Mouse (Mus musculus): Measurements from ENCODE around the gene Afmid. TPM values are rescaled to one million over a fixed set of nuclear protein-coding genes. Genes with fewer than 3 reads are reported as not detected.

The Afmid gene
- polyA plus RNA-seq, 1 experiment = 17.7 TPM

DNA sequence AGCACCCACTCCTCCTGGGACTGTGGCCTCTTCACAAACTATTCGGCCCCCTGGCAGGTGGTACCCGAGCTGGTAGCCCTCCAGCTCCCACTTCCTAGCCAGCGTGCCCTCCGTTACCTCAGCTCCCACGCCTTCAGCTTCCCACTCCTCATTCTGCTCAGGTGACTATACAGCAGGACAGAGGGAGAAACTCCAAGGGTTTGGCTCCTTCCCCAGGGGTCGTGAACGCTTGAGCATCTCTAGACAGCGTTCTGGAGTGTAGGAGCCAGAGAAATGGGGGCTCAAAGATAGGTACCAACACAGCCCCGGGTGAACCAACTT lies 34.3 kb upstream of the Afmid start:
- no peaks in the 10 kb centered on the region for H3K27me3 ChIP-seq (ENCODE audit: control insufficient read depth, insufficient read depth, low read length)
- peaks cover 36% of the 10 kb centered on the region for H3K36me3 ChIP-seq (ENCODE audit: control insufficient read depth, insufficient read depth, low read length)
- WGBS = 94% methylated on average over 9 of the region's 9 CpGs
- H3K27ac ChIP-seq (ENCODE audit: control insufficient read depth, insufficient read depth, low read length) = no peak overlapping the region
- H3K4me1 ChIP-seq (replicated peaks; ENCODE audit: control insufficient read depth, insufficient read depth, low read length) = peaks cover 41% of the 10 kb centered on the region
- DNase-seq = no peak
- TF ChIP-seq CTCF (IDR thresholded peaks at IDR 0.05; ENCODE audit: borderline replicate concordance, control insufficient read depth, extremely low read depth, insufficient read depth, low read length, poor library complexity) (no peak), POLR2A (IDR thresholded peaks at IDR 0.05; ENCODE audit: control insufficient read depth, extremely low read depth, insufficient read depth, low read length, poor library complexity) (no peak)
- no peak overlapping the region for H3K4me3 ChIP-seq (ENCODE audit: control insufficient read depth, insufficient read depth, low read length)

DNA sequence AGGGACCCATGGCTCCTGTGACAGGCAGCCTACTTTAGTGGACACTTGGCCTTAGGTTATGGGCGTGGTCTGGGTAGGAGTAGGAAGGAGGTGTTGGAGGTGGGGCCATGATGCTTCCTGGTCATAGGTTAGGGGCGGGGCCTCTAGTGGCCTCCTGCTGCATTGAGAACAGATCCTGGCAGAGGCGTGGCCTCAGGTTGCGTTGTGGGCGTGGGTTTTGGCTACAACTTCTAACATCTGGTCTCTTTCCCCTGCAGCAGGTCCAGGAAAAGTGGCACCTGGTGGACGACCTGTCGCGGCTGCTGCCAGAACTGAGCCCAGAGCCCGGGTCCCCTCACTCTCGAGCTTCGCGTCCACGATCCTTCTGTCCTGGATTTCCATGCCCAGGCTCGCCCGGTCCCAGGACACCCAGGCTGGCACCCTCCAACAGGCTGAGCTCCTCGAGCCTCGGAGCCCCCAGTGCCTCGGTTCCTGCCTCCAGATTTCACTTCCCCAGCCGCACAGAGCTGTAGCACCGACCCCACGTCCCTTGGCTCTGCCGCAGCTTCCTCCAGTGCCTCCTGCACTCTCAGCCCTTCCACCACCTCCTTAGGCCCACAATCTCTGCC lies 33.3 kb upstream of the Afmid start:
- Histone ChIP-seq H3K27me3 (ENCODE audit: control insufficient read depth, insufficient read depth, low read length) (no peaks in the 10 kb centered on the region), H3K4me1 (replicated peaks; ENCODE audit: control insufficient read depth, insufficient read depth, low read length) (peaks cover 47% of the 10 kb centered on the region), H3K27ac (ENCODE audit: control insufficient read depth, insufficient read depth, low read length) (no peak overlapping the region), H3K4me3 (ENCODE audit: control insufficient read depth, insufficient read depth, low read length) (no peak overlapping the region), H3K36me3 (ENCODE audit: control insufficient read depth, insufficient read depth, low read length) (peaks cover 26% of the 10 kb centered on the region)
- TF ChIP-seq POLR2A (IDR thresholded peaks at IDR 0.05; ENCODE audit: control insufficient read depth, extremely low read depth, insufficient read depth, low read length, poor library complexity) = no peak
- TF ChIP-seq CTCF (IDR thresholded peaks at IDR 0.05; ENCODE audit: borderline replicate concordance, control insufficient read depth, extremely low read depth, insufficient read depth, low read length, poor library complexity) = no peak
- WGBS = 14% methylated on average over 22 of the region's 22 CpGs
- peak; percentile 51 for DNase-seq

DNA sequence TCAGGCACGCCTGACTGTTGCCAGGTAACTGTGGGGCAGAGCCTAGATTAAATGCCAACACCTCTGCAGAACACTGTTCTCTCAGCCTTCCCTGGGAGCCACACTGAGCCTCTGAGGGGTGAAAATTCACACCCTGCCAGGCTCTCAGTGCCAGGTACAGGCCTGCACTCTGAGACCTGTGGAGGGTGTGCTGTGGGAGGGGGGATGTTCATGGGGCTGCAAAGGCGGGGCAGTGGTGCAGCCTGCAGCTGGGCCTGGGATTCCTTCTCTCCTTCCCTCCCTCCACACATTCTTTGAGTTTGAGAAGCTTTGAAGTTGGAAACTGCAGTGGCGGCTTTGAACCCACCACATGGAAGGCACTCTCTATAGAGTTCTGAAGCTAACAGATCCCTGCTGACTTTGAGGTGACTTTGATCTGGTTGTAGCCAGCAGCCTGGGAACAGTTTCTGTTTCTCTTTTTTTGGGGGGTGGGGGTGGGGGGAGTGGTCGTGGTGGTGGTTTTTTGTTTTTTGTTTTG lies 31.6 kb upstream of the Afmid start:
- 15% methylated on average over 4 of the region's 4 CpGs for WGBS
- Histone ChIP-seq H3K4me3 (ENCODE audit: control insufficient read depth, insufficient read depth, low read length) (no peak overlapping the region), H3K4me1 (replicated peaks; ENCODE audit: control insufficient read depth, insufficient read depth, low read length) (peaks cover 63% of the 10 kb centered on the region), H3K27ac (ENCODE audit: control insufficient read depth, insufficient read depth, low read length) (no peak overlapping the region), H3K27me3 (ENCODE audit: control insufficient read depth, insufficient read depth, low read length) (no peaks in the 10 kb centered on the region), H3K36me3 (ENCODE audit: control insufficient read depth, insufficient read depth, low read length) (peaks cover 15% of the 10 kb centered on the region; the same call in 1 of the 2 replicates)
- TF ChIP-seq CTCF (IDR thresholded peaks at IDR 0.05; ENCODE audit: borderline replicate concordance, control insufficient read depth, extremely low read depth, insufficient read depth, low read length, poor library complexity) = no peak
- no peak for TF ChIP-seq POLR2A (IDR thresholded peaks at IDR 0.05; ENCODE audit: control insufficient read depth, extremely low read depth, insufficient read depth, low read length, poor library complexity)
- DNase-seq = peak; percentile 33

DNA sequence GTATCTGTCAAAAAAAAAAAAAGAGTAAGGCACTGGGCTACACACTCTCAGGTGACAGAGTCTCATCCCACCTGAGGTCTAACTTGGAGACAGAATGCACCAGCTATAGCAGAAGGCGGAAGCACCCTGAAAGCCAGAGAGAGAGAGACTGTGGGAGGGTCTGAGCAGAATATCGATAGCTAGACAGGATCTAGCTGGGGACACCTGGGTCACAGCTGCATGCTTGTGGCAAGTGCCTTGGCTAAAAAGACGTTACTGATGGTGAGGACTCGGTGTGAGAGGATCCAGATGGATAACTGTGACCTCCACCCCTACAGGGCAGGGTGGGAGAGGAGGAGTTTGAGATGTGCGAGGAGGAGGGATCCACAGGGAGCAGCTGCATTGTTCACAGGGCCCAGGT lies 28.8 kb upstream of the Afmid start:
- no peak overlapping the region for H3K27ac ChIP-seq (ENCODE audit: control insufficient read depth, insufficient read depth, low read length)
- peaks cover 51% of the 10 kb centered on the region for H3K4me1 ChIP-seq (replicated peaks; ENCODE audit: control insufficient read depth, insufficient read depth, low read length)
- H3K36me3 ChIP-seq (ENCODE audit: control insufficient read depth, insufficient read depth, low read length) = peaks cover 5% of the 10 kb centered on the region; the same call in 1 of the 2 replicates
- no peaks in the 10 kb centered on the region for H3K27me3 ChIP-seq (ENCODE audit: control insufficient read depth, insufficient read depth, low read length)
- H3K4me3 ChIP-seq (ENCODE audit: control insufficient read depth, insufficient read depth, low read length) = no peak overlapping the region
- 13% methylated on average over 5 of the region's 5 CpGs for WGBS
- TF ChIP-seq CTCF (IDR thresholded peaks at IDR 0.05; ENCODE audit: borderline replicate concordance, control insufficient read depth, extremely low read depth, insufficient read depth, low read length, poor library complexity) (no peak), POLR2A (IDR thresholded peaks at IDR 0.05; ENCODE audit: control insufficient read depth, extremely low read depth, insufficient read depth, low read length, poor library complexity) (no peak)
- no peak for DNase-seq

DNA sequence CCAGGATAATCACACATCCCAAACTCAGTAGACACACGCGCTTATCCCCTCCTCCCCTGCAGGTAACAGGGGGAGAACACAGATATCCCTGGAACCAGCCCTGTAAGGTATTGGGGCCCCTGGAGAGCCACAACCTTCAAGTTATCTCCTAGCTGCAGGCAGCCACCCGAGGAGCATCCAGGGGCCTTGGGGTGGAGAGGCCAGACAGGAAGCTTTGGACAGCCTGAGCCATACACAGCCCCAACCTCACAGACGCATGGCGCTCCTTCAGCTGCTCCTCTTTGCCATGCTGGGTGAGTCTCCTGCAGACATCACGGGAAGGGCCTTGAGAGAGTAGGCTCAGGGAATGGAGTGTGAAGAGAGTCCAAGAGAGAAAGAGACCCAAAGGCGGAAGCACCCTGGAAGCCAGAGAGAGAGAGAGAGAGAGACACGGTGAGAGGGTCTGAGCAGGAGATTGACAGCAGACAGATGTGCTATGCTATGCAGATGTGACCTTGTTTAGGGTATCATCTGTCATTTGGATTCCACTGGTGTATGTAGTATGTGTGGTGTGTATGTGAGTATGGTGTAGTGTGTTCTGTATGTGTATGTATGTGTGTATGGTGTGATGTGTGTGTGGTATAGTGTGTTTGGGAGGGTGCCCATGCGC lies 28.1 kb upstream of the Afmid start, which contains the start of gene 6030468B19Rik:
TSS of gene 6030468B19Rik (plus strand) at position 150 of the 649 bp plus-strand sequence.
- 51% methylated on average over 9 of the region's 9 CpGs for WGBS
- Histone ChIP-seq H3K4me1 (replicated peaks; ENCODE audit: control insufficient read depth, insufficient read depth, low read length) (peaks cover 44% of the 10 kb centered on the region), H3K36me3 (ENCODE audit: control insufficient read depth, insufficient read depth, low read length) (peaks cover 1% of the 10 kb centered on the region; the same call in 1 of the 2 replicates), H3K27ac (ENCODE audit: control insufficient read depth, insufficient read depth, low read length) (no peak within 1 kb of the TSS; the same call in 1 of the 2 replicates), H3K4me3 (ENCODE audit: control insufficient read depth, insufficient read depth, low read length) (no peak within 1 kb of the TSS), H3K27me3 (ENCODE audit: control insufficient read depth, insufficient read depth, low read length) (no peaks in the 10 kb centered on the region)
- no peak for DNase-seq
- TF ChIP-seq CTCF (IDR thresholded peaks at IDR 0.05; ENCODE audit: borderline replicate concordance, control insufficient read depth, extremely low read depth, insufficient read depth, low read length, poor library complexity) (no peak), POLR2A (IDR thresholded peaks at IDR 0.05; ENCODE audit: control insufficient read depth, extremely low read depth, insufficient read depth, low read length, poor library complexity) (no peak)

DNA sequence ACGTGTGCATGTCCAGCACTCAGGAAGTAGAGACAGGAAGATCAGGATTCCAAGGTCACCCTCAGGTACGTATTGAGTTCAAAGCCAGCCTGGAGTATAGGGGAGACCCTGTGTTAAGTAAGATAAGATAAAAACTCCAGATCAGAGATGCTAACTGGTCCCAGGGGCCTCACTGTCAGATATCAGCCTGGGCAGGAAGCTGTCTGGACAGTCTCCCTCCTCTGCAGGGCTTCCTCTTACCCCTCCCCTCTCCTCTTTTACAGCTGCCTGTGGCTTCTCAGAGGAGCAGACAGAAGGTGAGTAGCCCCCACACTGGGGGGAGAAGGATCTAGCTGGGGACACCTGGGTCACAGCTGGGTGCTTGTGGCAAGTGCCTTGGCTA lies 27.6 kb upstream of the Afmid start:
- no peak overlapping the region for H3K4me3 ChIP-seq (ENCODE audit: control insufficient read depth, insufficient read depth, low read length)
- TF ChIP-seq POLR2A (IDR thresholded peaks at IDR 0.05; ENCODE audit: control insufficient read depth, extremely low read depth, insufficient read depth, low read length, poor library complexity) = no peak
- TF ChIP-seq CTCF (IDR thresholded peaks at IDR 0.05; ENCODE audit: borderline replicate concordance, control insufficient read depth, extremely low read depth, insufficient read depth, low read length, poor library complexity) = no peak
- 2% methylated on average over 2 of the region's 2 CpGs for WGBS
- DNase-seq = peak; percentile 43
- H3K36me3 ChIP-seq (ENCODE audit: control insufficient read depth, insufficient read depth, low read length) = no peaks in the 10 kb centered on the region
- H3K27ac ChIP-seq (ENCODE audit: control insufficient read depth, insufficient read depth, low read length) = no peak overlapping the region
- peaks cover 42% of the 10 kb centered on the region for H3K4me1 ChIP-seq (replicated peaks; ENCODE audit: control insufficient read depth, insufficient read depth, low read length)
- no peaks in the 10 kb centered on the region for H3K27me3 ChIP-seq (ENCODE audit: control insufficient read depth, insufficient read depth, low read length)
